Mouse (Mus musculus) T-cell, adult 2 months (primary cell): ENCODE results near the gene Exoc5.

Experiments used
- DNase-seq: peaks from one replicate; pipeline ENCODE4 v3.0.0; 2022; ENCODE audit warnings: low spot score

Gene Exoc5

DNA sequence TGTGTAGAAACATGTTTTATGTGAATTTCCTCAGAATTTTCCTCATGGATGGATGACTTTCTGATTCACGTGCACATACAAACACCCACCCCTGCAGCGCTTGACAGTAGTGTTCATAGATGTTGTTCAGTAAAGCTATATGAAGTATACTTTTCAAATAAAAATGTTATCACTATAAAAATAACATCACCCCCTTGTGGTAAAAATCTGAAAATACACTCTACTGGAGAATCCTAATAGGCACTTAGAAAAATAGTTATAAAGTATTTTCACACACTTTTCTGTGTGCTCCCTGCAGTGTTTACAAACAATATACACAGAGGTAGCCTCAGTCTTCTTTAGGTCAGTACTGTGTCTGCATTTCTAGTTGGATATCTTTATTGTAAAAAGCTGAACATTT lies 58.5 kb downstream of the Exoc5 start:
- no peak for DNase-seq

GRCm38 (mm10) chr14:49001655-49002054 lies 64.8 kb downstream of the Exoc5 start:
- DNase-seq: no peak

DNA sequence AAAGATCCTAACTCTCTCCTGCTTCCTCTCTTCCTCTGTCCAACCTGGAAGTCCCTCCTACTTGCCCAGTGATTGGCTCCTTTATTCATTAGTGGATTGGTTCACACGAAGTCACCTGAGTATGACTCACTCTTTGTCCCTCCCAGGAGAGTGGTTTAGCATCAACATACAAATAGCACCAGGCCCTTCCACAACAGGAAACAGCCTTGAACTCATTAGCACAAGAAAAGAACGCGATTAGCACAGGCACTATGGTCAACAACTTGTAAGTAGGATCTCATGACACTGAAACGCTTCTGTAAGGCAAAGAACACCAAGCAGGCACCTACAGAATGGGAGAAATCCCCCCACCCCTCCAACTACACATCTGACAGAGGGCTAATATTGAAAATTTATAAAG lies 67.7 kb downstream of the Exoc5 start:
- no peak for DNase-seq

GRCm38 (mm10) chr14:48993861-48994260 lies 72.6 kb downstream of the Exoc5 start:
- no peak for DNase-seq

GRCm38 (mm10) chr14:48992070-48992580 lies 74.3 kb downstream of the Exoc5 start:
- no peak for DNase-seq

GRCm38 (mm10) chr14:48991144-48991522 lies 75.3 kb downstream of the Exoc5 start:
- DNase-seq: no peak

DNA sequence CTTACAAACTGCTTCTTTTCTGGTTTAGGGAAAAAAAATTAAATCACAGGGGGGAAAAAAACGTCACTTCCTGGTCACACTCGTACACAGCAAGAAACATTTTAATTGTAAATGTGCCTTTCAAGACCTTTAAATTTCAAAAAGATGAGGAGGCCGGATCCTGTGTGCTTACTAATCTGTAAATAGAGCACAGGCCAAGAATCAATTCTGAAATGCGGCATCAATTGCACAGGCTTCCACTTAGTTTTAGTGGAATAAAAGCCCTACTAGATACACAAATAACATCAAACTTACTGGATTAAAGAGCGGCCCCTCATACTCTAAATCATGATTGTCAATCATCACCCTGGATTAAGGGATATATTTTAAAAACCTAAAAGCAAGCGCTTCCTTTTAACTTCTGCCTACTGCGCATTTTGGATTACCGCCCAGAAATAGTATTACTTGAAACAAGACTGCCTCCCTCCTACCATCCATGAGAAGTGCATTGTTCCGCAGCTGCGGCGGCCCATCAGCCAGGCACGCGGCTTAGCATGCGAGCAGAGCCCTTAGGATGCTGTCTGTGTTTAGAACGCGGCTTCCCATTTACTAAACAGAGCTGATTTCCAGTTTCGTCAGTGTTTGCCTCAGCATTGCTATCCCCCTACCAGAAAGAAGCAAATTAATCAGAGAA lies 75.8 kb downstream of the Exoc5 start:
- no peak for DNase-seq

DNA sequence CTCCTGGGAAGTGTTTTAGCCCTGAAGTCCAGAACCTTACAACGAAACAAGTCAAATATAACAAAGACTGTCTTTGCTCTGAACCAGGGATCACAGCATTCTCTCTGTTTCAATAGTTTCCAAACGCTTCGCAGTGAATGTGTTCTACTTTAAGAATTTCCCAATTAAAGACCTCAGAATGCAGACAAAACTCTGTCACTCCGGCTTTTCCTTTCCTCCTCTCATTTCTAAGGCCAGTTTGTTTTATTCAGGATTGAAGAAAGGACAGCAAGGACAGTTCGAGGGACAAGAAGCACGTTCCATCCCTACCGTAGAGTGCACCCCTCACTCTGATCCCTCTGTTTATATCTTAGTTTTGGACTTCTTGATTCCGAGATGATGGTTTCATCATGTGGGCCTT lies 76.6 kb downstream of the Exoc5 start:
- no peak for DNase-seq

DNA sequence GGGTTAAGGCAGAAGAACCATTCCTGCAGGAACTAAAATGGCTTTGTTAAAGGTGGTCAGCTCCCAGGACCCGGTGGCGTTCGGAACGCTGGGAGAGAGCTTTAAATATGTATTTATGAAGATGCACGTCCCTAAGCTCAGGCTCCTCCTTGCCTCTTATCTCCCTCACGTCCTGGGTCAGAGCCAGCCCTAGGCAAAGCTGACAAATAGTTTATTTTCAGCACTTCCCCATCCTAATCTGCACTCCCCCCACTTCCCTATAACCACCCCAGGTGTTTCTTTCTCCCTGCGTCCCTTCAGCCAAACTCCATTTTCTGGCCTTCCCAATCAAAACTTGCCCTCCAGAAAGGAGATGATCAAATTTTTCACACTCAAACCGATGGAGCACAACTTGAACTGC lies 80.2 kb downstream of the Exoc5 start:
- no peak for DNase-seq

- no peak for DNase-seq
Measured at GRCm38 (mm10) chr14:48985673-48986072, 80.8 kb downstream of the Exoc5 start.

GRCm38 (mm10) chr14:48978971-48979388 lies 87.5 kb downstream of the Exoc5 start:
- DNase-seq: no peak

DNA sequence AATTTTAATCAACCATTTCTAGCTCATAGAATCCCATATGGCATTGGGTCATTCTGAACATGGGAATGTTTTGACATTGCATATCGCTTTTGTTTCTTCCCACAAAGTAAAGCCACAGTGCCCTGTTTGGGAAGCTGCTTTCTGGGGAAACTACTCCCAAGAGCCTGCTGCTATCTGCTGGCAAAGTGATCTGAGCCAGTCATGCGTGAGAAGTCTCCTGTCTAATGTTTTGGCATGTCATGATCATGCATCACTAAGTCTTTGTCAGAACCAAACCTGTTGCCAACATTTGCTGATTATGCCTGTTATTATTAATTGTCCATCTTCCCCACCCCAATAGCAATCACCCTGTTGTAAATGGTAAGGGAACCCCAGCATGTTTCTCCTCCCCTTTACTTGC lies 94.9 kb downstream of the Exoc5 start:
- no peak for DNase-seq

DNA sequence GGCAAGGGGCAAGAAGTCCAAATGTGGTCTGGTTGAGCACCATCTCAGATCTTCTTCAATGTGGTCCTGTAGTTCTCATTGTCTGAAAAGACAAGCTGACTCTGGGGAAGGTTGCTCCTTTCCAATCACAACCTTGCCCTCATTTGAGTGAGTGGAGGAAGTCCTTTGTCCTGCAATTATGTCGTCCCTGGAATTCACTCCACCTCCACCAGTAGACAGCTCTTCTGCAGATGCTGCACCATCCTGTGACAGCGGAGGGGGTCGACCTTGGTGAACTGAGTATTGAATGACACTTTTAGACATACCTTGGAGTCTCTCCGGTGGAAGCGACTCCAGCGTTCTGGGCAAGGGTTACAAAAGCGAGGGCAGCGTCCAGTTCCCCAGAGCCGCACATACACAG lies 97.8 kb downstream of the Exoc5 start:
- DNase-seq: no peak
